Comparison of ENCODE assay signal across 8 mouse cellular contexts in the genomic region with DNA sequence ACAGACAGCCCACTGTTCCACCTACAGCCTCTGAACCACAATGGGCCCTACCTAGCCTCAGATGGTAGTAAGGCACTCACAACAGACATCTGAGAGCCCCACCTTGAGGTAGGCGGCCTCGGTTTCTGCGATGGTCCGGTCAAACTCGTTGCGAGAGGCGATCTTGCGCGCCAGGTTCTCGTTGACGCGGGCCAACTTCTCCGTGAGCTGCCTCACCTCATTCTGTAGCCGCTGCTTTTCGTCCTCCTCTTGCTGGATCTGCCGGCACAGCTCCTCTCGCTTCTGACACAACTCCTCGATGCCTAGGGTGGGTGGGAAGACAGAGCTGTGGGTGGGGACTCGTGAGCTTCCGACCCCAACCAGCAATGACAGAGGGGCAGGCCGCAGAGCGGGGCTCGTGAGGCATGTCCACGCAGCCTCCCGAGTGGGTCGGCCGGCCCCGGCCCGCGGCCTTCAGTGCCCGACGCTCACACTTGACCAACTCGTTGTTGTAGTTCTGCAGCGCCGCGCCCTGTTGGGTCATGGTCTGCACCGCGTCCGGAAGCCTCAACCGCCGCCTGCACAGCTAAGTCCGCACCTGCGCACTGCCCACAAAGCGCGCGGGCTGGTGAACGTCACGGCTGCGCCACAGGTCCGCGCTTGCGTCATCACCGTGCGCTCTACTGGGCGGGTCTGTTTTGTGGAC. TPM values are rescaled to one million over a fixed set of nuclear protein-coding genes. Genes with fewer than 3 reads are reported as not detected.
DNase-seq lines count a peak whose midpoint lies in the region; ATAC-seq and TF ChIP-seq lines count a peak whose summit lies in the region.

Ssna1 (minus strand) TSS at position 612 of the 685 bp plus-strand sequence.
Anapc2 (plus strand) TSS at position 652 of the 685 bp plus-strand sequence.

- H3K4me1 ChIP-seq in heart, embryonic 12.5 days (replicated peaks), result peaks cover 34% of the 10 kb centered on the region
- H3K4me1 ChIP-seq in kidney, postnatal 0 days (replicated peaks; ENCODE audit: insufficient read depth, low read length), result peaks cover 19% of the 10 kb centered on the region
- peaks cover 26% of the 10 kb centered on the region for H3K4me1 ChIP-seq in liver, embryonic 11.5 days (replicated peaks; ENCODE audit: control insufficient read depth, insufficient read depth, low read length)
- H3K4me1 ChIP-seq in stomach, embryonic 14.5 days (ENCODE audit: control insufficient read depth, insufficient read depth, low read length), result peaks cover 16% of the 10 kb centered on the region; the same call in 1 of the 2 replicates

- under 1% methylated on average over 55 of the region's 55 CpGs for WGBS in heart, embryonic 12.5 days
- under 1% methylated on average over 52 of the region's 55 CpGs for WGBS in kidney, postnatal 0 days
- under 1% methylated on average over 54 of the region's 55 CpGs for WGBS in liver, embryonic 11.5 days
- WGBS in stomach, embryonic 14.5 days, result 1% methylated on average over 52 of the region's 55 CpGs

- TF ChIP-seq CTCF in kidney, postnatal 0 days (IDR thresholded peaks at IDR 0.05; ENCODE audit: low read depth), result peak; percentile 57

- peak within 1 kb of the TSS; percentile 84 for H3K4me3 ChIP-seq in heart, embryonic 12.5 days
- H3K4me3 ChIP-seq in kidney, postnatal 0 days (replicated peaks; ENCODE audit: low read depth, low read length), result peak within 1 kb of the TSS; percentile 59
- peak within 1 kb of the TSS; percentile 96 for H3K4me3 ChIP-seq in liver, embryonic 11.5 days (ENCODE audit: low read depth, low read length)
- peak within 1 kb of the TSS; percentile 75 for H3K4me3 ChIP-seq in stomach, embryonic 14.5 days (ENCODE audit: low read depth, low read length)

- peak; percentile 97 for DNase-seq in CD4-positive helper T cell, adult 2 months (ENCODE audit: low read depth, low spot score)
- DNase-seq in brain, embryonic 18.5 days (ENCODE audit: low read depth, low spot score), result peak; percentile 90
- peak; percentile 97 for DNase-seq in kidney, postnatal 0 days (ENCODE audit: low spot score)
- DNase-seq in liver, embryonic 11.5 days (ENCODE audit: low spot score), result peak; percentile 97
- peak; percentile 98 for DNase-seq in naive thymus-derived CD4-positive, alpha-beta T cell, adult 2 months (ENCODE audit: low read depth)

- ATAC-seq in erythroid progenitor cell, adult 5-6 weeks (replicated peaks; ENCODE audit: low FRiP score, poor library complexity, severe bottlenecking), result peak; percentile 90
- ATAC-seq in heart, embryonic 12.5 days (ENCODE audit: insufficient number of reproducible peaks, low FRiP score), result peak; percentile 98
- peak; percentile 96 for ATAC-seq in kidney, postnatal 0 days (replicated peaks; ENCODE audit: low FRiP score, low read depth)
- peak; percentile 93 for ATAC-seq in liver, embryonic 11.5 days (replicated peaks; ENCODE audit: low FRiP score)
- ATAC-seq in stomach, embryonic 14.5 days (ENCODE audit: insufficient number of reproducible peaks, insufficient read depth, low FRiP score, low read depth), result peak; percentile 96

- H3K27ac ChIP-seq in heart, embryonic 12.5 days (ENCODE audit: poor library complexity, severe bottlenecking), result peak within 1 kb of the TSS; percentile 77
- peak within 1 kb of the TSS; percentile 86 for H3K27ac ChIP-seq in kidney, postnatal 0 days
- peak within 1 kb of the TSS; percentile 81 for H3K27ac ChIP-seq in liver, embryonic 11.5 days (ENCODE audit: low read depth, low read length)
- H3K27ac ChIP-seq in stomach, embryonic 14.5 days (ENCODE audit: low read length), result peak within 1 kb of the TSS; percentile 82

- peaks cover 63% of the 10 kb centered on the region for H3K36me3 ChIP-seq in heart, embryonic 12.5 days
- peaks cover 51% of the 10 kb centered on the region for H3K36me3 ChIP-seq in kidney, postnatal 0 days (ENCODE audit: insufficient read depth, low read length)
- H3K36me3 ChIP-seq in liver, embryonic 11.5 days (ENCODE audit: control insufficient read depth, insufficient read depth, low read length), result peaks cover 34% of the 10 kb centered on the region
- peaks cover 44% of the 10 kb centered on the region for H3K36me3 ChIP-seq in stomach, embryonic 14.5 days (ENCODE audit: control insufficient read depth, insufficient read depth, low read length)

- no peaks in the 10 kb centered on the region for H3K27me3 ChIP-seq in heart, embryonic 12.5 days (replicated peaks)
- H3K27me3 ChIP-seq in kidney, postnatal 0 days (ENCODE audit: insufficient read depth, low read length), result no peaks in the 10 kb centered on the region
- no peaks in the 10 kb centered on the region for H3K27me3 ChIP-seq in liver, embryonic 11.5 days (replicated peaks; ENCODE audit: control insufficient read depth, insufficient read depth, low read length)
- H3K27me3 ChIP-seq in stomach, embryonic 14.5 days (ENCODE audit: control insufficient read depth, insufficient read depth, low read length), result no peaks in the 10 kb centered on the region

- no peaks in the 10 kb centered on the region for H3K9me3 ChIP-seq in heart, embryonic 12.5 days (replicated peaks)
- H3K9me3 ChIP-seq in kidney, postnatal 0 days (replicated peaks; ENCODE audit: low read length), result no peaks in the 10 kb centered on the region
- no peaks in the 10 kb centered on the region for H3K9me3 ChIP-seq in liver, embryonic 11.5 days (ENCODE audit: control insufficient read depth, low read length)
- no peaks in the 10 kb centered on the region for H3K9me3 ChIP-seq in stomach, embryonic 14.5 days (ENCODE audit: control insufficient read depth, low read depth, low read length)

- H3K4me2 ChIP-seq in heart, embryonic 12.5 days, result peak within 1 kb of the TSS; percentile 93
- peak within 1 kb of the TSS; percentile 73 for H3K4me2 ChIP-seq in kidney, postnatal 0 days (ENCODE audit: low read length)
- H3K4me2 ChIP-seq in liver, embryonic 11.5 days, result peak within 1 kb of the TSS; percentile 92
- H3K4me2 ChIP-seq in stomach, embryonic 14.5 days (replicated peaks; ENCODE audit: low read depth, low read length), result peak within 1 kb of the TSS; percentile 95

- H3K9ac ChIP-seq in heart, embryonic 12.5 days, result peak within 1 kb of the TSS; percentile 90
- H3K9ac ChIP-seq in kidney, postnatal 0 days (ENCODE audit: low read depth, low read length), result peak within 1 kb of the TSS; percentile 81
- peak within 1 kb of the TSS; percentile 95 for H3K9ac ChIP-seq in liver, embryonic 11.5 days (ENCODE audit: low read depth, low read length)
- H3K9ac ChIP-seq in stomach, embryonic 14.5 days (replicated peaks; ENCODE audit: low read depth, low read length), result peak within 1 kb of the TSS; percentile 82

RNA-seq across cellular contexts. Expression of gene Ssna1, which starts in this region (rescaled TPM):
- 114 and 128 TPM in 2 replicates for total RNA-seq in erythroid progenitor cell, adult 5-6 weeks (2015; ENCODE audit: low replicate concordance)
- 46.2 and 81.0 TPM in 2 replicates for total RNA-seq in erythroid progenitor cell, adult 5-6 weeks (2017; ENCODE audit: low replicate concordance)
- 131 and 133 TPM in 2 replicates for polyA plus RNA-seq in heart, embryonic 12.5 days (2016; fragmentation: Nextera tagmentation; extraction: Ambion mirVana)
- polyA plus RNA-seq in kidney, postnatal 0 days (2015; fragmentation: Nextera tagmentation; extraction: Ambion mirVana), result 172 TPM in 2 replicates
- 233 and 237 TPM in 2 replicates for polyA plus RNA-seq in liver, embryonic 11.5 days (2014; fragmentation: Nextera tagmentation; extraction: Ambion mirVana)
- 241 and 246 TPM in 2 replicates for polyA plus RNA-seq in stomach, embryonic 14.5 days (2014; fragmentation: Nextera tagmentation; extraction: Ambion mirVana)

RNA-seq across cellular contexts. Expression of gene Anapc2, which starts in this region (rescaled TPM):
- 34.6 and 55.8 TPM in 2 replicates for total RNA-seq in erythroid progenitor cell, adult 5-6 weeks (2015; ENCODE audit: low replicate concordance)
- total RNA-seq in erythroid progenitor cell, adult 5-6 weeks (2017; ENCODE audit: low replicate concordance), result 29.7 and 40.0 TPM in 2 replicates
- 83.4 and 87.7 TPM in 2 replicates for polyA plus RNA-seq in heart, embryonic 12.5 days (2016; fragmentation: Nextera tagmentation; extraction: Ambion mirVana)
- 79.4 and 84.0 TPM in 2 replicates for polyA plus RNA-seq in kidney, postnatal 0 days (2015; fragmentation: Nextera tagmentation; extraction: Ambion mirVana)
- polyA plus RNA-seq in liver, embryonic 11.5 days (2014; fragmentation: Nextera tagmentation; extraction: Ambion mirVana), result 74.7 and 77.6 TPM in 2 replicates
- polyA plus RNA-seq in stomach, embryonic 14.5 days (2014; fragmentation: Nextera tagmentation; extraction: Ambion mirVana), result 108 and 116 TPM in 2 replicates

Comparison
In these comparisons a context has a peak if more than half of its experiments do, and no peak if none do; other contexts are left out.
1. Peak in every context shown above with its lines: DNase-seq, ATAC-seq, H3K4me3 ChIP-seq and H3K27ac ChIP-seq.